Mouse (Mus musculus) small intestine, adult 2 months (tissue): ENCODE results near the gene Hirip3. TPM values are rescaled to one million over a fixed set of nuclear protein-coding genes. Genes with fewer than 3 reads are reported as not detected.
"Not testable (repeated sequence)": the region's sequence is repeated elsewhere in the genome, so short reads cannot be mapped to it uniquely, and the experiment has no call there.

Experiments used
- H3K27ac ChIP-seq: fragments of 200-500 bp; 2 replicates; pipeline ENCODE4 v1.5.1; 2012; ENCODE audit warnings: low read depth, low read length, control low read depth, inconsistent platforms; ENCODE audit not compliant: insufficient read depth
- H3K27me3 ChIP-seq: fragments of 200-500 bp; 2 replicates; pipeline ENCODE4 v1.6.1; 2012; ENCODE audit warnings: mild to moderate bottlenecking, moderate library complexity, low read length, inconsistent platforms; ENCODE audit not compliant: control insufficient read depth, insufficient read depth
- H3K36me3 ChIP-seq: fragments of 200-500 bp; 2 replicates; pipeline ENCODE4 v1.6.1; 2012; ENCODE audit warnings: mild to moderate bottlenecking, low read length, control low read depth, inconsistent platforms; ENCODE audit not compliant: control insufficient read depth, insufficient read depth
- H3K4me1 ChIP-seq: fragments of 200-500 bp; 2 replicates; pipeline ENCODE4 v1.6.1; 2012; ENCODE audit warnings: low read length, inconsistent platforms, mixed read lengths; ENCODE audit not compliant: control insufficient read depth, insufficient read depth, insufficient read length
- H3K4me3 ChIP-seq: fragments of 200-500 bp; 2 replicates; pipeline ENCODE4 v1.5.1; 2012; ENCODE audit warnings: low read depth, mild to moderate bottlenecking, control low read depth, inconsistent platforms, low read length, moderate library complexity
- CTCF ChIP-seq: fragments of 200-500 bp; IDR thresholded peaks from 2 replicates; pipeline ENCODE4 v1.5.1; 2012; ENCODE audit warnings: low read depth, mild to moderate bottlenecking, control low read depth, inconsistent platforms, low read length, moderate library complexity, mixed read lengths; ENCODE audit not compliant: insufficient replicate concordance, insufficient read length; ENCODE audit errors: extremely low read depth
- POLR2A ChIP-seq: fragments of 200-500 bp; IDR thresholded peaks from 2 replicates; pipeline ENCODE4 v1.6.1; 2012; ENCODE audit warnings: low read depth, mild to moderate bottlenecking, control low read depth, inconsistent platforms, low read length, moderate library complexity
- WGBS: fragments of 180-500 bp; shearing (Covaris S2); methylation state at CpG from one replicate; pipeline ENCODE4 v1.1.7; 2018; 5-methylcytosine and 5-hydroxymethylcytosine counted together
- polyA plus RNA-seq: library from polyadenylated mRNA; depleted of rRNA; stranded (reverse); fragments of >200 nt; gene quantifications from 2 replicates; pipeline ENCODE4 v1.2.3, GENCODE M21; 2012

Gene Hirip3
- polyA plus RNA-seq, 1 experiment = 3.6 TPM

- WGBS = 88% methylated on average over 5 of the region's 5 CpGs
- TF ChIP-seq CTCF = no peak
- no peak for TF ChIP-seq POLR2A
- no peaks in the 10 kb centered on the region for H3K27me3 ChIP-seq
- no peak overlapping the region for H3K4me3 ChIP-seq
- H3K27ac ChIP-seq = no peak overlapping the region
- H3K36me3 ChIP-seq = peaks cover 15% of the 10 kb centered on the region
- peaks cover 5% of the 10 kb centered on the region for H3K4me1 ChIP-seq
Observed at GRCm38 (mm10) chr7:126887281-126887680, 25.5 kb downstream of the Hirip3 start.

- H3K4me1 ChIP-seq = peaks cover under 1% of the 10 kb centered on the region
- H3K4me3 ChIP-seq = no peak overlapping the region
- WGBS = 52% methylated on average over 7 of the region's 7 CpGs
- TF ChIP-seq POLR2A (no peak), CTCF (peak; percentile 45; the same call in 1 of the 2 replicates)
- no peaks in the 10 kb centered on the region for H3K27me3 ChIP-seq
- H3K27ac ChIP-seq = no peak overlapping the region
- peaks cover 15% of the 10 kb centered on the region for H3K36me3 ChIP-seq
Observed at GRCm38 (mm10) chr7:126888852-126889251, 27.1 kb downstream of the Hirip3 start.

GRCm38 (mm10) chr7:126896912-126897311 is 35.1 kb downstream of the Hirip3 start:
- Histone ChIP-seq H3K27ac (peak overlapping the region; percentile 72), H3K4me1 (peaks cover 15% of the 10 kb centered on the region), H3K27me3 (no peaks in the 10 kb centered on the region), H3K36me3 (peaks cover 4% of the 10 kb centered on the region; the same call in 1 of the 2 replicates), H3K4me3 (peak overlapping the region; percentile 24)
- 90% methylated on average over 5 of the region's 5 CpGs for WGBS
- TF ChIP-seq POLR2A = no peak
- TF ChIP-seq CTCF = no peak

- peak overlapping the region; percentile 83 for H3K27ac ChIP-seq
- H3K36me3 ChIP-seq = peaks cover 4% of the 10 kb centered on the region; the same call in 1 of the 2 replicates
- peaks cover 15% of the 10 kb centered on the region for H3K4me1 ChIP-seq
- H3K4me3 ChIP-seq = peak overlapping the region; percentile 76
- WGBS = 2% methylated on average over 16 of the region's 16 CpGs
- no peaks in the 10 kb centered on the region for H3K27me3 ChIP-seq
- TF ChIP-seq POLR2A = no peak
- no peak for TF ChIP-seq CTCF
Observed at GRCm38 (mm10) chr7:126897390-126898101, 35.8 kb downstream of the Hirip3 start.

GRCm38 (mm10) chr7:126898102-126898990 is 36.6 kb downstream of the Hirip3 start:
- H3K27ac ChIP-seq = peak overlapping the region; percentile 83
- WGBS = 13% methylated on average over 37 of the region's 37 CpGs

GRCm38 (mm10) chr7:126899781-126900180 is 38.0 kb downstream of the Hirip3 start:
- H3K4me3 ChIP-seq, H3K27ac ChIP-seq, H3K27me3 ChIP-seq, H3K36me3 ChIP-seq: not testable (repeated sequence)
- WGBS = 94% methylated on average over 8 of the region's 9 CpGs
- peaks cover 15% of the 10 kb centered on the region for H3K4me1 ChIP-seq

More at GRCm38 (mm10) chr7:126898102-126898990, 36.6 kb downstream of the Hirip3 start:
- Histone ChIP-seq H3K36me3 (peaks cover 4% of the 10 kb centered on the region; the same call in 1 of the 2 replicates), H3K4me1 (peaks cover 15% of the 10 kb centered on the region), H3K4me3 (peak overlapping the region; percentile 76), H3K27me3 (no peaks in the 10 kb centered on the region)
- TF ChIP-seq POLR2A (peak; percentile 80), CTCF (no peak)

- Histone ChIP-seq H3K4me3 (no peak overlapping the region), H3K27me3 (no peaks in the 10 kb centered on the region), H3K36me3 (no peaks in the 10 kb centered on the region), H3K4me1 (no peaks in the 10 kb centered on the region), H3K27ac (no peak overlapping the region)
- TF ChIP-seq POLR2A (no peak), CTCF (no peak)
- 48% methylated on average over 3 of the region's 3 CpGs for WGBS
Observed at GRCm38 (mm10) chr7:126905590-126905989, 43.8 kb downstream of the Hirip3 start.
